Mouse (Mus musculus): ENCODE data around the gene Sash1. TPM values are rescaled to one million over a fixed set of nuclear protein-coding genes. Genes with fewer than 3 reads are reported as not detected.

Sash1 gene
- polyA plus RNA-seq, 1 experiment from 2014 or later: 6.5 TPM

GRCm38 (mm10) chr10:8886528-8886854 lies 621 bp upstream of the Sash1 start:
- 0% methylated on average over 14 of the region's 14 CpGs for WGBS
- peak; percentile 48 for ATAC-seq (ENCODE audit: low FRiP score)

GRCm38 (mm10) chr10:8885201-8885600 lies 669 bp downstream of the Sash1 start:
- 3% methylated on average over 11 of the region's 11 CpGs for WGBS
- Histone ChIP-seq H3K27ac (ENCODE audit: low read depth, low read length) (peak overlapping the region; percentile 93; the same call in 1 of the 2 replicates), H3K4me1 (replicated peaks; ENCODE audit: control insufficient read depth, insufficient read depth, low read length) (no peaks in the 10 kb centered on the region), H3K9ac (ENCODE audit: low read depth, low read length) (peak overlapping the region; percentile 77; the same call in 1 of the 2 replicates), H3K36me3 (ENCODE audit: control insufficient read depth, insufficient read depth, low read length) (no peaks in the 10 kb centered on the region), H3K27me3 (ENCODE audit: control insufficient read depth, insufficient read depth, low read length) (no peaks in the 10 kb centered on the region), H3K9me3 (ENCODE audit: control insufficient read depth, low read length) (no peaks in the 10 kb centered on the region), H3K4me3 (ENCODE audit: low read depth, low read length) (peak overlapping the region; percentile 68), H3K4me2 (replicated peaks; ENCODE audit: low read depth, low read length) (peak overlapping the region; percentile 77)
- DNase-seq (ENCODE audit: low spot score) (peak; percentile 34), ATAC-seq (ENCODE audit: low FRiP score) (no peak)

More at GRCm38 (mm10) chr10:8886528-8886854, 621 bp upstream of the Sash1 start:
- no peaks in the 10 kb centered on the region for H3K36me3 ChIP-seq (ENCODE audit: control insufficient read depth, insufficient read depth, low read length)
- no peak for DNase-seq (ENCODE audit: low spot score)
- H3K27me3 ChIP-seq (ENCODE audit: control insufficient read depth, insufficient read depth, low read length): no peaks in the 10 kb centered on the region
- H3K4me2 ChIP-seq (replicated peaks; ENCODE audit: low read depth, low read length): peak overlapping the region; percentile 77
- H3K9me3 ChIP-seq (ENCODE audit: control insufficient read depth, low read length): no peaks in the 10 kb centered on the region
- peak overlapping the region; percentile 68 for H3K4me3 ChIP-seq (ENCODE audit: low read depth, low read length)
- H3K27ac ChIP-seq (ENCODE audit: low read depth, low read length): peak overlapping the region; percentile 93
- H3K4me1 ChIP-seq (replicated peaks; ENCODE audit: control insufficient read depth, insufficient read depth, low read length): no peaks in the 10 kb centered on the region
- H3K9ac ChIP-seq (ENCODE audit: low read depth, low read length): peak overlapping the region; percentile 77

GRCm38 (mm10) chr10:8884565-8884964 lies 1.3 kb downstream of the Sash1 start:
- no peak for DNase-seq (ENCODE audit: low spot score)
- no peak overlapping the region for H3K4me3 ChIP-seq (ENCODE audit: low read depth, low read length)
- 37% methylated on average over 5 of the region's 5 CpGs for WGBS

GRCm38 (mm10) chr10:8883686-8884085 lies 2.2 kb downstream of the Sash1 start:
- Histone ChIP-seq H3K27me3 (ENCODE audit: control insufficient read depth, insufficient read depth, low read length) (no peaks in the 10 kb centered on the region), H3K4me3 (ENCODE audit: low read depth, low read length) (no peak overlapping the region), H3K4me2 (replicated peaks; ENCODE audit: low read depth, low read length) (0 out of 2 replicates have a peak overlapping the region, but pooled peaks have one; percentile 21), H3K4me1 (replicated peaks; ENCODE audit: control insufficient read depth, insufficient read depth, low read length) (no peaks in the 10 kb centered on the region), H3K36me3 (ENCODE audit: control insufficient read depth, insufficient read depth, low read length) (no peaks in the 10 kb centered on the region), H3K9me3 (ENCODE audit: control insufficient read depth, low read length) (no peaks in the 10 kb centered on the region), H3K9ac (ENCODE audit: low read depth, low read length) (no peak overlapping the region), H3K27ac (ENCODE audit: low read depth, low read length) (no peak overlapping the region)
- ATAC-seq (ENCODE audit: low FRiP score) (no peak), DNase-seq (ENCODE audit: low spot score) (no peak)
- 12% methylated on average over 4 of the region's 4 CpGs for WGBS

More at GRCm38 (mm10) chr10:8884565-8884964, 1.3 kb downstream of the Sash1 start:
- H3K4me2 ChIP-seq (replicated peaks; ENCODE audit: low read depth, low read length): peak overlapping the region; percentile 77
- H3K9ac ChIP-seq (ENCODE audit: low read depth, low read length): no peak overlapping the region
- no peak for ATAC-seq (ENCODE audit: low FRiP score)
- H3K36me3 ChIP-seq (ENCODE audit: control insufficient read depth, insufficient read depth, low read length): no peaks in the 10 kb centered on the region
- no peaks in the 10 kb centered on the region for H3K27me3 ChIP-seq (ENCODE audit: control insufficient read depth, insufficient read depth, low read length)
- H3K27ac ChIP-seq (ENCODE audit: low read depth, low read length): no peak overlapping the region
- no peaks in the 10 kb centered on the region for H3K4me1 ChIP-seq (replicated peaks; ENCODE audit: control insufficient read depth, insufficient read depth, low read length)
- H3K9me3 ChIP-seq (ENCODE audit: control insufficient read depth, low read length): no peaks in the 10 kb centered on the region

GRCm38 (mm10) chr10:8881736-8882135 lies 4.1 kb downstream of the Sash1 start:
- H3K9me3 ChIP-seq (ENCODE audit: control insufficient read depth, low read length): no peaks in the 10 kb centered on the region
- DNase-seq (ENCODE audit: low spot score): no peak
- no peaks in the 10 kb centered on the region for H3K36me3 ChIP-seq (ENCODE audit: control insufficient read depth, insufficient read depth, low read length)
- 39% methylated on average over 2 of the region's 2 CpGs for WGBS
- no peaks in the 10 kb centered on the region for H3K27me3 ChIP-seq (ENCODE audit: control insufficient read depth, insufficient read depth, low read length)
- ATAC-seq (ENCODE audit: low FRiP score): no peak
- H3K4me2 ChIP-seq (replicated peaks; ENCODE audit: low read depth, low read length): no peak overlapping the region
- H3K4me1 ChIP-seq (replicated peaks; ENCODE audit: control insufficient read depth, insufficient read depth, low read length): no peaks in the 10 kb centered on the region
- no peak overlapping the region for H3K4me3 ChIP-seq (ENCODE audit: low read depth, low read length)
- H3K27ac ChIP-seq (ENCODE audit: low read depth, low read length): no peak overlapping the region
- no peak overlapping the region for H3K9ac ChIP-seq (ENCODE audit: low read depth, low read length)

GRCm38 (mm10) chr10:8880950-8881675 lies 4.8 kb downstream of the Sash1 start:
- H3K36me3 ChIP-seq (ENCODE audit: control insufficient read depth, insufficient read depth, low read length): no peaks in the 10 kb centered on the region
- H3K27me3 ChIP-seq (ENCODE audit: control insufficient read depth, insufficient read depth, low read length): no peaks in the 10 kb centered on the region
- ATAC-seq (ENCODE audit: low FRiP score) (no peak), DNase-seq (ENCODE audit: low spot score) (no peak)
- no peak overlapping the region for H3K4me2 ChIP-seq (replicated peaks; ENCODE audit: low read depth, low read length)
- no peaks in the 10 kb centered on the region for H3K4me1 ChIP-seq (replicated peaks; ENCODE audit: control insufficient read depth, insufficient read depth, low read length)
- H3K9me3 ChIP-seq (ENCODE audit: control insufficient read depth, low read length): no peaks in the 10 kb centered on the region
- 67% methylated on average over 15 of the region's 15 CpGs for WGBS
- no peak overlapping the region for H3K9ac ChIP-seq (ENCODE audit: low read depth, low read length)
- no peak overlapping the region for H3K4me3 ChIP-seq (ENCODE audit: low read depth, low read length)
- no peak overlapping the region for H3K27ac ChIP-seq (ENCODE audit: low read depth, low read length)

GRCm38 (mm10) chr10:8878824-8879223 lies 7.0 kb downstream of the Sash1 start:
- Histone ChIP-seq H3K9me3 (ENCODE audit: control insufficient read depth, low read length) (no peaks in the 10 kb centered on the region), H3K36me3 (ENCODE audit: control insufficient read depth, insufficient read depth, low read length) (no peaks in the 10 kb centered on the region), H3K4me2 (replicated peaks; ENCODE audit: low read depth, low read length) (no peak overlapping the region), H3K4me1 (replicated peaks; ENCODE audit: control insufficient read depth, insufficient read depth, low read length) (no peaks in the 10 kb centered on the region), H3K4me3 (ENCODE audit: low read depth, low read length) (no peak overlapping the region), H3K27me3 (ENCODE audit: control insufficient read depth, insufficient read depth, low read length) (no peaks in the 10 kb centered on the region), H3K27ac (ENCODE audit: low read depth, low read length) (no peak overlapping the region), H3K9ac (ENCODE audit: low read depth, low read length) (no peak overlapping the region)
- no peak for DNase-seq (ENCODE audit: low spot score)
- ATAC-seq (ENCODE audit: low FRiP score): no peak
- 40% methylated on average over 9 of the region's 9 CpGs for WGBS

- Histone ChIP-seq H3K9me3 (ENCODE audit: control insufficient read depth, low read length) (no peaks in the 10 kb centered on the region), H3K27ac (ENCODE audit: low read depth, low read length) (no peak overlapping the region), H3K4me2 (replicated peaks; ENCODE audit: low read depth, low read length) (no peak overlapping the region), H3K9ac (ENCODE audit: low read depth, low read length) (no peak overlapping the region), H3K36me3 (ENCODE audit: control insufficient read depth, insufficient read depth, low read length) (no peaks in the 10 kb centered on the region), H3K4me1 (replicated peaks; ENCODE audit: control insufficient read depth, insufficient read depth, low read length) (no peaks in the 10 kb centered on the region), H3K27me3 (ENCODE audit: control insufficient read depth, insufficient read depth, low read length) (no peaks in the 10 kb centered on the region), H3K4me3 (ENCODE audit: low read depth, low read length) (no peak overlapping the region)
- ATAC-seq (ENCODE audit: low FRiP score) (no peak), DNase-seq (ENCODE audit: low spot score) (no peak)
- 74% methylated on average over 13 of the region's 13 CpGs for WGBS
These were observed 7.5 kb downstream of the Sash1 start for GRCm38 (mm10) chr10:8878381-8878780.

Measured in hindbrain, embryonic 11.5 days (tissue).